Mouse (Mus musculus) heart, postnatal 0 days (tissue): Measurements from ENCODE around the gene Iapp. TPM values are rescaled to one million over a fixed set of nuclear protein-coding genes. Genes with fewer than 3 reads are reported as not detected.
"Not testable (repeated sequence)": the region's sequence is repeated elsewhere in the genome, so short reads cannot be mapped to it uniquely, and the experiment has no call there.

Source experiments
- ATAC-seq: fragments of 200-750 bp; cut with Nextera tagmentation; 2 replicates; pipeline ENCODE4 v1.8.0; 2017; ENCODE audit warnings: low read depth, moderate number of reproducible peaks, moderate library complexity; ENCODE audit not compliant: insufficient read depth
- DNase-seq: peaks from one replicate; pipeline ENCODE4 v3.0.0-alpha.2; 2016; ENCODE audit warnings: low spot score
- H3K27ac ChIP-seq: fragments of 300-500 bp; sonication (generic); 2 replicates; pipeline ENCODE4 v1.5.1; 2014; ENCODE audit warnings: low read depth, mild to moderate bottlenecking
- H3K27me3 ChIP-seq: fragments of 300-500 bp; sonication (generic); 2 replicates; pipeline ENCODE4 v1.6.1; 2014; ENCODE audit warnings: low read length, mixed read lengths; ENCODE audit not compliant: control insufficient read depth, insufficient read depth
- H3K36me3 ChIP-seq: fragments of 300-500 bp; sonication (generic); replicated peaks from 2 replicates; pipeline ENCODE4 v1.6.1; 2014; ENCODE audit warnings: low read length, mixed read lengths; ENCODE audit not compliant: control insufficient read depth, insufficient read depth
- H3K4me1 ChIP-seq: fragments of 300-500 bp; sonication (generic); 2 replicates; pipeline ENCODE4 v1.6.1; 2014; ENCODE audit warnings: antibody characterized with exemption; ENCODE audit not compliant: control insufficient read depth, insufficient read depth
- H3K4me2 ChIP-seq: fragments of 300-500 bp; sonication (generic); 2 replicates; pipeline ENCODE4 v1.6.1; 2014; ENCODE audit warnings: low read depth, mild to moderate bottlenecking, low read length, moderate library complexity
- H3K4me3 ChIP-seq: fragments of 300-500 bp; sonication (generic); 2 replicates; pipeline ENCODE4 v1.5.1; 2014; ENCODE audit warnings: low read depth, low read length
- H3K9ac ChIP-seq: fragments of 300-500 bp; sonication (generic); replicated peaks from 2 replicates; pipeline ENCODE4 v1.6.1; 2014; ENCODE audit warnings: low read depth, low read length, mixed read lengths
- H3K9me3 ChIP-seq: fragments of 300-500 bp; sonication (generic); replicated peaks from 2 replicates; pipeline ENCODE4 v1.6.1; 2016; ENCODE audit warnings: low read length; ENCODE audit not compliant: control insufficient read depth
- CTCF ChIP-seq: IDR thresholded peaks from 2 replicates; pipeline ENCODE4 v1.5.1; 2016; ENCODE audit warnings: antibody characterized with exemption, control low read depth, low read depth
- EP300 ChIP-seq: IDR thresholded peaks from 2 replicates; pipeline ENCODE4 v1.6.1; 2016; ENCODE audit warnings: antibody characterized with exemption, low read depth
- WGBS: fragments of 180-500 bp; shearing (Covaris S2); extraction: QIAGEN DNeasy Blood & Tissue Kit; methylation state at CpG from one replicate; pipeline ENCODE4 v1.1.7; 2014; 5-methylcytosine and 5-hydroxymethylcytosine counted together
- polyA plus RNA-seq: library from polyadenylated mRNA; unstranded; fragments of >200 nt; fragmentation: Nextera tagmentation; extraction: Ambion mirVana; gene quantifications from 2 replicates; pipeline ENCODE4 v1.2.1, GENCODE M21; 2015
- total RNA-seq: library from RNA; depleted of rRNA; stranded (reverse); fragments of >200 nt; gene quantifications from 2 replicates; pipeline ENCODE4 v1.2.3, GENCODE M21; 2014; ENCODE audit warnings: low replicate concordance

Iapp gene
- total and polyA plus RNA-seq, 2 experiments from 2014 or later = not detected

- WGBS = 25% methylated on average over 2 of the region's 2 CpGs
- no peak for DNase-seq
- Histone ChIP-seq H3K27ac (no peak overlapping the region), H3K36me3 (no peaks in the 10 kb centered on the region), H3K4me1 (no peaks in the 10 kb centered on the region), H3K4me2 (no peak overlapping the region), H3K9me3 (no peaks in the 10 kb centered on the region), H3K27me3 (no peaks in the 10 kb centered on the region), H3K4me3 (no peak overlapping the region), H3K9ac (no peak overlapping the region)
- TF ChIP-seq CTCF (no peak), EP300 (no peak)
- ATAC-seq = no peak
Measured at GRCm38 (mm10) chr6:142339576-142339975, 41.4 kb downstream of the Iapp start.

GRCm38 (mm10) chr6:142343561-142343960 is 45.3 kb downstream of the Iapp start:
- Histone ChIP-seq H3K9ac (no peak overlapping the region), H3K4me3 (no peak overlapping the region), H3K27me3 (no peaks in the 10 kb centered on the region), H3K36me3 (peaks cover 2% of the 10 kb centered on the region), H3K4me2 (no peak overlapping the region), H3K27ac (no peak overlapping the region), H3K9me3 (no peaks in the 10 kb centered on the region), H3K4me1 (no peaks in the 10 kb centered on the region)
- WGBS = 32% methylated on average over 2 of the region's 2 CpGs
- ATAC-seq (no peak), DNase-seq (peak; percentile 24)
- TF ChIP-seq CTCF = peak; percentile 66
- TF ChIP-seq EP300 = no peak

GRCm38 (mm10) chr6:142345440-142346038 is 47.3 kb downstream of the Iapp start, which contains the start of gene Pyroxd1:
Pyroxd1 (plus strand) TSS chr6:142345654.
- H3K36me3 ChIP-seq = peaks cover 19% of the 10 kb centered on the region
- ATAC-seq (peak; percentile 92), DNase-seq (peak; percentile 92)
- peak within 1 kb of the TSS; percentile 42 for H3K9ac ChIP-seq
- peak within 1 kb of the TSS; percentile 70 for H3K4me2 ChIP-seq
- no peaks in the 10 kb centered on the region for H3K9me3 ChIP-seq
- H3K4me3 ChIP-seq = peak within 1 kb of the TSS; percentile 68
- peak within 1 kb of the TSS; percentile 48 for H3K27ac ChIP-seq
- under 1% methylated on average over 48 of the region's 48 CpGs for WGBS
- no peaks in the 10 kb centered on the region for H3K4me1 ChIP-seq
- no peaks in the 10 kb centered on the region for H3K27me3 ChIP-seq
- no peak for TF ChIP-seq EP300
- no peak for TF ChIP-seq CTCF

- DNase-seq (no peak), ATAC-seq (no peak)
- Histone ChIP-seq H3K36me3 (peaks cover 27% of the 10 kb centered on the region), H3K27me3 (no peaks in the 10 kb centered on the region), H3K9ac (peak overlapping the region; percentile 42), H3K4me2 (peak overlapping the region; percentile 70), H3K27ac (no peak overlapping the region; the same call in 1 of the 2 replicates), H3K4me3 (peak overlapping the region; percentile 68), H3K9me3 (no peaks in the 10 kb centered on the region), H3K4me1 (no peaks in the 10 kb centered on the region)
- WGBS = 40% methylated on average over 12 of the region's 12 CpGs
- TF ChIP-seq EP300 (no peak), CTCF (no peak)
Measured at GRCm38 (mm10) chr6:142346181-142347110, 48.2 kb downstream of the Iapp start.

- no peak for ATAC-seq
- Histone ChIP-seq H3K36me3 (peaks cover 38% of the 10 kb centered on the region), H3K4me2 (no peak overlapping the region), H3K4me3 (no peak overlapping the region), H3K27me3 (no peaks in the 10 kb centered on the region), H3K27ac (no peak overlapping the region), H3K9ac (no peak overlapping the region), H3K4me1 (no peaks in the 10 kb centered on the region), H3K9me3 (no peaks in the 10 kb centered on the region)
- DNase-seq = no peak
- no peak for TF ChIP-seq CTCF
- WGBS = 65% methylated on average over 11 of the region's 11 CpGs
Measured at GRCm38 (mm10) chr6:142347431-142348385, 49.5 kb downstream of the Iapp start.

- peaks cover 62% of the 10 kb centered on the region for H3K36me3 ChIP-seq
- H3K4me1 ChIP-seq, H3K9me3 ChIP-seq, H3K27ac ChIP-seq, DNase-seq, ATAC-seq, H3K4me3 ChIP-seq, H3K4me2 ChIP-seq, H3K27me3 ChIP-seq, H3K9ac ChIP-seq: not testable (repeated sequence)
- 81% methylated on average over 3 of the region's 3 CpGs for WGBS
Measured at GRCm38 (mm10) chr6:142352099-142352498, 53.9 kb downstream of the Iapp start.
